Mouse (Mus musculus): ENCODE results near the gene Fam71e2. TPM values are rescaled to one million over a fixed set of nuclear protein-coding genes. Genes with fewer than 3 reads are reported as not detected.
"Not testable (repeated sequence)": the region's sequence is repeated elsewhere in the genome, so short reads cannot be mapped to it uniquely, and the experiment has no call there.

Gene Fam71e2
- total and polyA plus RNA-seq, 2 experiments from 2014 or later = not detected

- ATAC-seq = no peak
- peak; percentile 74 for DNase-seq (ENCODE audit: low spot score)
- no peaks in the 10 kb centered on the region for H3K9me3 ChIP-seq (ENCODE audit: low read length)
- H3K36me3 ChIP-seq (ENCODE audit: insufficient read depth, low read length) = peaks cover 26% of the 10 kb centered on the region; the same call in 1 of the 2 replicates
- H3K4me2 ChIP-seq (ENCODE audit: low read depth, low read length) = no peak overlapping the region
- no peak overlapping the region for H3K27ac ChIP-seq
- H3K4me1 ChIP-seq (ENCODE audit: insufficient read depth, low read length) = no peaks in the 10 kb centered on the region
- H3K4me3 ChIP-seq (ENCODE audit: low read length) = no peak overlapping the region
- 90% methylated on average over 7 of the region's 7 CpGs for WGBS
- TF ChIP-seq CTCF (IDR thresholded peaks at IDR 0.05; ENCODE audit: low read depth) = peak; percentile 74
- H3K27me3 ChIP-seq (ENCODE audit: insufficient read depth, low read length) = no peaks in the 10 kb centered on the region
- H3K9ac ChIP-seq (replicated peaks; ENCODE audit: low read length) = no peak overlapping the region
Measured at GRCm38 (mm10) chr7:4806716-4807115, 35.6 kb upstream of the Fam71e2 start.

GRCm38 (mm10) chr7:4802247-4802646, 31.1 kb upstream of the Fam71e2 start:
- Histone ChIP-seq H3K4me3 (ENCODE audit: low read length) (no peak overlapping the region), H3K4me2 (ENCODE audit: low read depth, low read length) (no peak overlapping the region), H3K36me3 (ENCODE audit: insufficient read depth, low read length) (peaks cover 14% of the 10 kb centered on the region; the same call in 1 of the 2 replicates), H3K27ac (no peak overlapping the region), H3K9ac (replicated peaks; ENCODE audit: low read length) (no peak overlapping the region), H3K27me3 (ENCODE audit: insufficient read depth, low read length) (no peaks in the 10 kb centered on the region), H3K9me3 (ENCODE audit: low read length) (no peaks in the 10 kb centered on the region), H3K4me1 (ENCODE audit: insufficient read depth, low read length) (no peaks in the 10 kb centered on the region)
- no peak for DNase-seq (ENCODE audit: low spot score)
- TF ChIP-seq CTCF (IDR thresholded peaks at IDR 0.05; ENCODE audit: low read depth) = no peak
- no peak for ATAC-seq

- peak; percentile 63 for DNase-seq (ENCODE audit: low spot score)
- Histone ChIP-seq H3K9me3 (ENCODE audit: low read length) (no peaks in the 10 kb centered on the region), H3K36me3 (ENCODE audit: insufficient read depth, low read length) (peaks cover 25% of the 10 kb centered on the region), H3K27me3 (ENCODE audit: insufficient read depth, low read length) (no peaks in the 10 kb centered on the region), H3K27ac (no peak overlapping the region), H3K4me2 (ENCODE audit: low read depth, low read length) (no peak overlapping the region), H3K4me1 (ENCODE audit: insufficient read depth, low read length) (peaks cover 3% of the 10 kb centered on the region; the same call in 1 of the 2 replicates), H3K4me3 (ENCODE audit: low read length) (no peak overlapping the region), H3K9ac (replicated peaks; ENCODE audit: low read length) (no peak overlapping the region)
- peak; percentile 31; the same call in 1 of the 2 replicates for ATAC-seq
- peak; percentile 84 for TF ChIP-seq CTCF (IDR thresholded peaks at IDR 0.05; ENCODE audit: low read depth)
- WGBS = 62% methylated on average over 7 of the region's 7 CpGs
Measured at GRCm38 (mm10) chr7:4795767-4796433, 24.8 kb upstream of the Fam71e2 start.

- WGBS = 89% methylated on average over 3 of the region's 3 CpGs
Measured at GRCm38 (mm10) chr7:4794631-4795168, 23.6 kb upstream of the Fam71e2 start.

GRCm38 (mm10) chr7:4793674-4794073, 22.6 kb upstream of the Fam71e2 start:
- H3K36me3 ChIP-seq (ENCODE audit: insufficient read depth, low read length) = peaks cover 25% of the 10 kb centered on the region
- H3K4me1 ChIP-seq (ENCODE audit: insufficient read depth, low read length) = peaks cover 3% of the 10 kb centered on the region; the same call in 1 of the 2 replicates
- H3K27me3 ChIP-seq (ENCODE audit: insufficient read depth, low read length) = no peaks in the 10 kb centered on the region
- WGBS = 47% methylated on average over 4 of the region's 4 CpGs
- TF ChIP-seq CTCF (IDR thresholded peaks at IDR 0.05; ENCODE audit: low read depth) = no peak
- no peak for ATAC-seq
- H3K9ac ChIP-seq (replicated peaks; ENCODE audit: low read length) = peak overlapping the region; percentile 92
- no peak for DNase-seq (ENCODE audit: low spot score)
- no peaks in the 10 kb centered on the region for H3K9me3 ChIP-seq (ENCODE audit: low read length)
- H3K27ac ChIP-seq = peak overlapping the region; percentile 92
- peak overlapping the region; percentile 77 for H3K4me2 ChIP-seq (ENCODE audit: low read depth, low read length)
- peak overlapping the region; percentile 84 for H3K4me3 ChIP-seq (ENCODE audit: low read length)

More at GRCm38 (mm10) chr7:4794631-4795168, 23.6 kb upstream of the Fam71e2 start:
- Histone ChIP-seq H3K36me3 (ENCODE audit: insufficient read depth, low read length) (peaks cover 25% of the 10 kb centered on the region), H3K4me2 (ENCODE audit: low read depth, low read length) (no peak overlapping the region), H3K4me1 (ENCODE audit: insufficient read depth, low read length) (peaks cover 3% of the 10 kb centered on the region; the same call in 1 of the 2 replicates), H3K27ac (no peak overlapping the region), H3K27me3 (ENCODE audit: insufficient read depth, low read length) (no peaks in the 10 kb centered on the region), H3K9ac (replicated peaks; ENCODE audit: low read length) (no peak overlapping the region), H3K4me3 (ENCODE audit: low read length) (no peak overlapping the region), H3K9me3 (ENCODE audit: low read length) (no peaks in the 10 kb centered on the region)
- TF ChIP-seq CTCF (IDR thresholded peaks at IDR 0.05; ENCODE audit: low read depth) = no peak
- ATAC-seq = no peak
- DNase-seq (ENCODE audit: low spot score) = no peak

- H3K4me1 ChIP-seq (ENCODE audit: insufficient read depth, low read length); DNase-seq (ENCODE audit: low spot score); H3K27me3 ChIP-seq (ENCODE audit: insufficient read depth, low read length); H3K9me3 ChIP-seq (ENCODE audit: low read length): not testable (repeated sequence)
- Histone ChIP-seq H3K4me3 (ENCODE audit: low read length) (peak overlapping the region; percentile 84), H3K27ac (peak overlapping the region; percentile 92), H3K9ac (replicated peaks; ENCODE audit: low read length) (peak overlapping the region; percentile 92), H3K4me2 (ENCODE audit: low read depth, low read length) (peak overlapping the region; percentile 77), H3K36me3 (ENCODE audit: insufficient read depth, low read length) (peaks cover 25% of the 10 kb centered on the region)
- 1% methylated on average over 31 of the region's 31 CpGs for WGBS
- ATAC-seq = peak; percentile 15
Measured at GRCm38 (mm10) chr7:4793248-4793647, 22.1 kb upstream of the Fam71e2 start.
